13 mouse cellular contexts compared by ENCODE assay signal in genomic region chr11:46031470-46031869, GRCm38 (mm10). TPM values are rescaled to one million over a fixed set of nuclear protein-coding genes. Genes with fewer than 3 reads are reported as not detected.
DNase-seq lines count a peak whose midpoint lies in the region; ATAC-seq and TF ChIP-seq lines count a peak whose summit lies in the region.
"Had no signal": no experiment of that assay in that cellular context is flagged by ENCODE, and none has a peak within 500 bp of the region (broad histone marks: within the 10 kb centered on the region; RNA-seq: fewer than 3 reads in every experiment).

No protein-coding gene starts in this region.

- TF ChIP-seq CTCF in kidney, postnatal 0 days (IDR thresholded peaks at IDR 0.05; ENCODE audit: low read depth), result peak; percentile 52

- no peak overlapping the region for H3K9ac ChIP-seq in kidney, postnatal 0 days (ENCODE audit: low read depth, low read length)
- no peak overlapping the region for H3K9ac ChIP-seq in kidney, embryonic 15.5 days
- H3K9ac ChIP-seq: embryonic facial prominence, embryonic 15.5 days had no signal

- no peak for DNase-seq in kidney, postnatal 0 days (ENCODE audit: low spot score)
- peak; percentile 32 for DNase-seq in thymus, postnatal 0 days (ENCODE audit: low spot score)
- no peak for DNase-seq in thymus, postnatal 4 days
- DNase-seq in R1 (ENCODE audit: low read depth, low spot score), result peak; percentile 57
- DNase-seq in left cerebral cortex, postnatal 36 days (ENCODE audit: low spot score in 2 of 2), result no peak
- DNase-seq in left cerebral cortex, adult 18-20 months (ENCODE audit: low spot score in 2 of 2), result no peak
- DNase-seq: cerebellum, postnatal 36 days; kidney, adult 2 months had no signal

- H3K36me3 ChIP-seq in kidney, postnatal 0 days (ENCODE audit: insufficient read depth, low read length), result no peaks in the 10 kb centered on the region
- no peaks in the 10 kb centered on the region for H3K36me3 ChIP-seq in kidney, embryonic 15.5 days
- H3K36me3 ChIP-seq: embryonic facial prominence, embryonic 15.5 days; hindbrain, embryonic 10.5 days had no signal

- H3K4me2 ChIP-seq in kidney, postnatal 0 days (ENCODE audit: low read length), result no peak overlapping the region
- H3K4me2 ChIP-seq in kidney, embryonic 15.5 days, result no peak overlapping the region
- H3K4me2 ChIP-seq: embryonic facial prominence, embryonic 15.5 days had no signal

- H3K27me3 ChIP-seq in kidney, postnatal 0 days (ENCODE audit: insufficient read depth, low read length), result no peaks in the 10 kb centered on the region
- no peaks in the 10 kb centered on the region for H3K27me3 ChIP-seq in kidney, embryonic 15.5 days
- H3K27me3 ChIP-seq: embryonic facial prominence, embryonic 15.5 days had no signal

- ATAC-seq in kidney, postnatal 0 days (replicated peaks; ENCODE audit: low FRiP score, low read depth), result no peak
- ATAC-seq in kidney, embryonic 15.5 days (replicated peaks; ENCODE audit: low FRiP score), result no peak
- ATAC-seq: forebrain, embryonic 16.5 days had no signal

- no peak overlapping the region for H3K4me3 ChIP-seq in kidney, postnatal 0 days (replicated peaks; ENCODE audit: low read depth, low read length)
- no peak overlapping the region for H3K4me3 ChIP-seq in kidney, embryonic 15.5 days (replicated peaks)
- H3K4me3 ChIP-seq: embryonic facial prominence, embryonic 15.5 days; hindbrain, embryonic 10.5 days had no signal

- no peaks in the 10 kb centered on the region for H3K9me3 ChIP-seq in kidney, postnatal 0 days (replicated peaks; ENCODE audit: low read length)
- H3K9me3 ChIP-seq in kidney, embryonic 15.5 days (replicated peaks), result no peaks in the 10 kb centered on the region
- H3K9me3 ChIP-seq: embryonic facial prominence, embryonic 15.5 days; hindbrain, embryonic 10.5 days had no signal

- intact Hi-C loops in left cerebral cortex, postnatal 36 days (cut with DNase I), result no loop called here

- no peaks in the 10 kb centered on the region for H3K4me1 ChIP-seq in kidney, postnatal 0 days (replicated peaks; ENCODE audit: insufficient read depth, low read length)
- H3K4me1 ChIP-seq in kidney, embryonic 15.5 days, result peaks cover 27% of the 10 kb centered on the region
- H3K4me1 ChIP-seq: hindbrain, embryonic 10.5 days had no signal

- H3K27ac ChIP-seq in kidney, postnatal 0 days, result no peak overlapping the region
- no peak overlapping the region for H3K27ac ChIP-seq in kidney, embryonic 15.5 days
- H3K27ac ChIP-seq: embryonic facial prominence, embryonic 15.5 days; hindbrain, embryonic 10.5 days had no signal

- WGBS in kidney, postnatal 0 days, result 52% methylated on average over 3 of the region's 3 CpGs
- 50% methylated on average over 3 of the region's 3 CpGs for WGBS in kidney, embryonic 15.5 days

RNA-seq across cellular contexts. Expression of gene Gm12166, which starts 20.7 kb away (rescaled TPM):
- 6.0 and 6.2 TPM in 2 replicates for polyA plus RNA-seq in kidney, postnatal 0 days (2015; fragmentation: Nextera tagmentation; extraction: Ambion mirVana)
- polyA plus RNA-seq in kidney, embryonic 15.5 days (2015; fragmentation: Nextera tagmentation; extraction: Ambion mirVana), result 2.8 and 6.7 TPM in 2 replicates
- 9.7 and 9.8 TPM in 2 replicates for polyA plus RNA-seq in thymus, postnatal 0 days (2015; fragmentation: Nextera tagmentation; extraction: Ambion mirVana)
- 1 to 10 TPM; 2.6 to 6.4 TPM for total RNA-seq in left cerebral cortex, postnatal 36 days (2021)
- 1 to 10 TPM; 1.3 to 1.7 TPM for total RNA-seq in left cerebral cortex, adult 18-20 months (2021)

RNA-seq across cellular contexts. Expression of gene Adam19, which starts 24.3 kb away (rescaled TPM):
- polyA plus RNA-seq in kidney, postnatal 0 days (2015; fragmentation: Nextera tagmentation; extraction: Ambion mirVana), result 6.5 and 8.1 TPM in 2 replicates
- 14.4 and 17.9 TPM in 2 replicates for polyA plus RNA-seq in kidney, embryonic 15.5 days (2015; fragmentation: Nextera tagmentation; extraction: Ambion mirVana)
- polyA plus RNA-seq in thymus, postnatal 0 days (2015; fragmentation: Nextera tagmentation; extraction: Ambion mirVana), result 6.5 and 6.7 TPM in 2 replicates
- total RNA-seq in left cerebral cortex, postnatal 36 days (2021), result 10 to 100 TPM; 16.8 to 20.9 TPM
- total RNA-seq in left cerebral cortex, adult 18-20 months (2021), result 10 to 100 TPM; 12.8 to 16.1 TPM

RNA-seq across cellular contexts. Expression of gene Sox30, which starts 51.4 kb away (rescaled TPM):
- 0.18 and 0.26 TPM in 2 replicates for polyA plus RNA-seq in kidney, postnatal 0 days (2015; fragmentation: Nextera tagmentation; extraction: Ambion mirVana)
- 0.22 and 0.25 TPM in 2 replicates for polyA plus RNA-seq in kidney, embryonic 15.5 days (2015; fragmentation: Nextera tagmentation; extraction: Ambion mirVana)
- polyA plus RNA-seq in thymus, postnatal 0 days (2015; fragmentation: Nextera tagmentation; extraction: Ambion mirVana), result 0.19 and 0.26 TPM in 2 replicates
- total RNA-seq in left cerebral cortex, postnatal 36 days (2021), result under 1 TPM in 1 of 2 experiments, not detected in 1; 0.10 TPM
- total RNA-seq in left cerebral cortex, adult 18-20 months (2021), result under 1 TPM; 0.19 to 0.21 TPM
- total RNA-seq: granulocyte monocyte progenitor cell, adult 5-6 weeks had no signal
- polyA plus RNA-seq: forebrain, embryonic 16.5 days had no signal

Comparison
In these comparisons a context has a peak if more than half of its experiments do, and no peak if none do; other contexts are left out.
1. DNase-seq: peak in thymus, postnatal 0 days (single experiment) and R1 (single experiment); none in kidney, postnatal 0 days (single experiment), thymus, postnatal 4 days (single experiment), left cerebral cortex, postnatal 36 days (0 of 2) and left cerebral cortex, adult 18-20 months (0 of 2).